Mouse (Mus musculus): ENCODE measurements around the gene Pkp1.

DNA sequence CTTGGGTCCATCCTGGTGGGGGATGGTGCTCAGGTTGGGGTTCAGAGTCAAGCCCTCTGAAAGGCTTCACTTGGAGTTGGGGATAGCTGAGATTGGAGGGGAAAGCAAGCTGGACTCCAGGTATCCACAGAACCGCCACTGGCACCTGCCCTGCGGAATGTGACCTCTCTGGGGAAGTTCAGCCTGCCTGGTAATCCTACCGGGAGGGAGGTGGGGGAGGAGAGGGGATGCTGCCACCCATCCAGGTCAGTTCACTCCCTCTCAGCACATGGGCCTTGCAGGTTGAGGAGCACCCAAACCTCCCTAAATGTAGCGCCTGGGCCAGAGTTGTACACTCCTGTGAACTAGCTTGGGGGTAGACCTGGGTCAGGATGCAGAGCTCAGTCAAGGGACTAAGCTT is 62.9 kb downstream of the Pkp1 start:
- TF ChIP-seq POLR2A (IDR thresholded peaks at IDR 0.05; ENCODE audit: borderline replicate concordance, control insufficient read depth, low read depth, low read length) (no peak), CTCF (IDR thresholded peaks at IDR 0.05; ENCODE audit: control insufficient read depth, insufficient read depth, low read length) (no peak)
